Mouse (Mus musculus) erythroid progenitor cell, adult 5-6 weeks (primary cell): ENCODE measurements around the gene Ralgds. TPM values are rescaled to one million over a fixed set of nuclear protein-coding genes. Genes with fewer than 3 reads are reported as not detected.

Experiments used
- ATAC-seq: replicated peaks from 2 replicates; pipeline ENCODE4 v1.8.0; 2016; ENCODE audit warnings: moderate number of reproducible peaks, mild to moderate bottlenecking, moderate TSS enrichment, inconsistent platforms; ENCODE audit not compliant: poor library complexity, low FRiP score, severe bottlenecking
- total RNA-seq, 2 experiments: library from RNA; stranded (forward) in 1 of 2; stranded (reverse) in 1 of 2; fragments of 150-400 nt in 1 of 2; fragments of 186-747, 209-891 nt in 1 of 2; gene quantifications; 2 replicates each; pipeline versions ENCODE4 v1.2.3 to v1.2.4; 2015 to 2017; ENCODE audit warnings: low replicate concordance in 2 of 2

Gene Ralgds
- total RNA-seq, 2 experiments from 2014 or later, result 0.84 to 0.98 TPM

DNA sequence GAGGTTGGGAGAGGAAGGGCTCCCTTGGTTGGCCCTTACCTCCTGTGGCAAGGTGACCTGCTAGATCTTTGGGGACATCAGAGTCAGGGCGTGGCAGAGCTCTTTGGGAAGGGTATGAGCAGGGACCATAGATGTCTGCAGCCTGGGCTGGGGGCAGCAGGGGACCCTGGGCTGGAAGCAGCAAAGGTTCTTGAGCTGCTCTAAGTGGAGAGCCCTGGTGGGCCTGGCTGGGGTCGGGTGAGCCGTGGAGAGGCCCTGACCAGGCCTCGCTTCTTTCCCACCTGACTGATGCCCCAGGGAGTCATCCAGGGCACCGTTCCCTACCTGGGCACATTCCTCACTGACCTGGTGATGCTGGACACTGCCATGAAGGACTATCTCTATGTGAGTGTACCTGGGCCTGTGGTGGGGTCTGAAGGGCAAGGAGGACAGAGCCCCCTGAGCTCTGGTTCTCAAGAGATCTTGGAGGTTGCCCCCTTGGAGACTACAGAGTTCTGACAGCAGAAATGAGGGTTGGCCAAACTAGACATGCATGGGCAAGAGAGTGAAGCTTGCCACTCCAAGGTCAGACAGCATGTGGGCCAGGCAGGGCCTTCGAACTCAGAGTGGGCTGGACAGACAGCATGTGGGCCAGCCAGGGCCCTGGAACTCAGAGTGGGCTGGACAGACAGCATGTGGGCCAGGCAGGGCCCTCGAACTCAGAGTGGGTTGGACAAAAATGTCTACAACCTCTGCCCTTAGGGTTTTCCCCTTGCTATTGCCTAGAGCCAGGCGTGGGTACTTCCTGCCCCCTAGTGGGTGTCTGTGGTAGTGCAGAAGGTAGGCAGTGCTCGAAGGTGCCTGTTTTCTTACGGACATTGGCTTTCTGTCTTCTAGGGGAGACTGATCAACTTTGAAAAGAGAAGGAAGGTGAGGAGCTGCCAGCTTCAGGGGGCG lies 34.6 kb downstream of the Ralgds start:
- ATAC-seq, result peak; percentile 51; the same call in 1 of the 2 replicates

DNA sequence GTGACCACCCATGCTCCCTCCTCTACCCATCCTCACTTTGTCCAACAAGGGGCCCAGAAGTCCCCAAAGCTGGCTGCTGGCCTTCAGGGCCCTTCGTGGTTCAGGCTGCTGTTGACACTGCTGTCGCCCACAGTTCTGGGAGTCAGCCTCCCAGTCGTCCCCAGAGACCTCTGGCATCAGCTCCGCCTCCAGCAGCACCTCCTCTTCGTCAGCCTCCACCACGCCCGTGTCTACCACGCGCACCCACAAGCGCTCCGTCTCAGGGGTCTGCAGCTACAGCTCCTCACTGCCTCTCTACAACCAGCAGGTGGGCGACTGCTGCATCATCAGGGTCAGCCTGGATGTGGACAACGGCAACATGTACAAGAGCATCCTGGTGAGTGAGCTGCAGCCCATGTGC lies 36.2 kb downstream of the Ralgds start:
- no peak for ATAC-seq

DNA sequence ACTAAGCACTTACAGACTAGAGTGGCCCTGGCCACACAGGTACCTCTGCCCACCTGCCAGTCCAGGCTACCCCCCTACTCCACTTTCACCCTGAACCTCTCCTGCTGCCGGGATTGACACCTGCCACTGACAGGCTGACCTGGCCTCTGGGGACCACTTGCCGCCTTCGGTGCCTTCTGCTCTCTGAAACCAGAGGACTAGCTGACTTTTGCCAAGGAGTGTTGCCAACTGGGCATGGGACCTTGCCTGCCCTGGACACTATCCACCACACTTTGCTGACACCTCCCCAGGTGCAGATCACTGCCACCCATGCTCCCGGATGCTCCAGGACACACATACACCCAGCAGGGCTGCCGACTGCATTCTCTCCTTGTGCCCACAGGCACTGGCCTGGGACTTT lies 39.4 kb downstream of the Ralgds start:
- no peak for ATAC-seq

DNA sequence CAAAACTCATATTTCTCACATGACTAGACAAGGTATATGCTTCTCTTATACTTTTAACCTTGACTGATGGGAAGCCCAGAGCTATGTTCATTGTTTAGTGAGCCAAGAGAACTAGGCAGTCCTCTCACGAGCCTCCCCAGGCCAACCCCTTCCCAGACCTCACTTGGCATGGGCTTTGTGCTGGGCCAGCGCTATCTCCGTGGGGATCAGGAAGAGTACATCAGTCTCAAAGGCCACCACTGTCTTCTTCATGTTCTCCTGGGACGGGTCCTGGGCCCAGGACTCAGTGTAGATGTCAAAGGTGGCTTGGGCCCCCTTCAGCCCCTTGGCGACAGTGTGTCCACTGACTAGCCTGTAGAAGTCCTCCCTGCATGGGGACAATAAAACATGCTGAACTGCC lies 44.5 kb downstream of the Ralgds start:
- ATAC-seq, result no peak

DNA sequence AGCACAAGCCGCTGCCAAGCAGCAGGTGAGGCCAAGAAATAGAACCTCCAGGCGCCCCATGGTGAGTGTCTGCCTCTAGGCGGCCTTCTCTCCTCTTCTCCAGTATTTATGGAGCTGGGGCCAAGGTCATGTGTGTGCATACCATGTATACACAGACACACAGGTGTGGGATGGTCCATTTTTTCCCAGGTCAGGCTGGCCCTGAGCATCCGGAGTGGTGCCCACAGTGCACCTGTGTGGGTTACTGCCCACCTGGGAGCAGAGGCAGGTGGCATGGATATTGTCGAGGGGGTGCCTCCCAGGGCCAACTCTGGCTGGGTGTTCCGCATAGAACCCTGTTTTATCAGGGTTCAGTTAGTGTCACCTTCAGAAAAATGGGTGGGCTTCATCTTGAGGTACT lies 50.4 kb downstream of the Ralgds start, which contains the start of gene Cel:
TSS of gene Cel (minus strand) at position 101 of the 400 bp plus-strand sequence.
- ATAC-seq, result no peak

DNA sequence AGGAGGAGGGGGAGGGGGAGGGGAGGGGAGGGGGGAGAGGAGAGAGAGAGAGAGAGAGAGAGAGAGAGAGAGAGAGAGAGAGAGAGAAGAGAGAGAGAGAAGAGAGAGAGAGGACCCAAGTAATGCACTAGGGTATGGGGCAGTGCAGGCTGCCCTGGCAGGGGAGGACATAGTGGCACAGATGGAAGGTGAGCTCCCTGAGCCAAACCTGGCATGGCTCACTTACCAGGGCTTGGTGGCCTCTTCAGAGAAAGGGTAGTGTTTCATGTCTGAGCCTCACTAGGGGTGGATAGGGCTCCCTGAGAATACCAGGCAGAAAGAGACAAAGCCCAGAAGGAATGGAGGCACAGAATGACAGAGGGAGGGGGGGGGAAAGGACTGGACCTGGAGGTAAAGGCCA lies 50.9 kb downstream of the Ralgds start:
- ATAC-seq, result no peak

DNA sequence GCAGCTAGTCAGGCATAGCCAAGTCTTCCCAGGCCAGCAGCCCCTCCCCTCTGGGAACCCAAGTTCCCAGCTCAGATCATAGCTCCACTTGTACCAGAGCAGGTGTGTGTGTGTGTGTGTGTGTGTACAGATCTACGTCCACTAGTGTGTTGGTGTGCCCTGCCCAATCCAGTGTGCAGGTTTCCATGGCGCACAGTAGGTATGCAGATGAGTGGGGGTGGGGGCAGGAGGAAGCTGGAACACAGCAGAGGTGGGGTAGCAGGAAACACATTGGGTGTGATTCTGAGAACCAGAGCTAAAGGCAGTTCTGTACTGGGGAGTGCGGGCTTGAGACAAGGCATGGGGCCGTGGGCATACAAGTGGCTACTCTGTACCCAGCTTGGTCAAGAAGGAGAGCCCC lies 51.5 kb downstream of the Ralgds start:
- ATAC-seq, result no peak

DNA sequence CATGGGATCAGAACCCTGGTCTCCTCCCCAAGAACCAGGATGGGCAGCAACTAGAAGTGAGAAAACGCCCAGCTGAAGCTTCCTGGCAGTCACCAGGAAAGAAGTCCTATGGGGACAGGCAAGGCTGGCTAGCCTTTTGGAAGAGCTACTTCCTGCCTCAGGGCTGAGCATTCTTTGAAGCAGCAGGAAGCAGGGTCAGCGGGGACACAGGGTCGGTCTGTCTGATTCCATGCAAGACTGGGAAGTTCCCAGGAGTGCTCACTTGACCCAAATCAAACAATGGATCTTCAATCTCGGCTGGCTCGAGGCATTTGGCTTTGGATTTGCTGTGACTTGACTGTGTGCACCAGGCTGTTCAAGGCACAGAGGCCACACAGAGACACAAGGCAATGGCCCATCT lies 53.6 kb downstream of the Ralgds start:
- ATAC-seq, result no peak

DNA sequence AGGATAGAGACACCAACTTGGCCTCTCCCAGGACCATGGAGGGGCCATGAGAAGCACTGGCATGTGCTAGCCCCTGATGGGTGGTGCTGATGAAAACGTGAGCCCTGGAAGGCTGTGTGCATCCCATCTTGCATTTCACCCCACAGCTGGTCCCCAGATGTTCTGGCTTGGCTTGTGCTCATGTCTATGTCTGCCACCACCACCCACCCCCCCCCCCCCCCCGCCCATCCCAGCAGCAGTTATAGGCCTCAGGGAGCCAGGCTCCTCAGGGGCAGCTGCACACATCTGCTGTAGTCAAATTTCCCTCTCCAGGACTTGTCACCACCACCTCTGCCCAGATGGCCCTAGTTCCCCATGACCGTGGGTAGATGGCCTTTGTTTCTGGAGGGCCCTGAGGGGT lies 57.0 kb downstream of the Ralgds start:
- no peak for ATAC-seq

DNA sequence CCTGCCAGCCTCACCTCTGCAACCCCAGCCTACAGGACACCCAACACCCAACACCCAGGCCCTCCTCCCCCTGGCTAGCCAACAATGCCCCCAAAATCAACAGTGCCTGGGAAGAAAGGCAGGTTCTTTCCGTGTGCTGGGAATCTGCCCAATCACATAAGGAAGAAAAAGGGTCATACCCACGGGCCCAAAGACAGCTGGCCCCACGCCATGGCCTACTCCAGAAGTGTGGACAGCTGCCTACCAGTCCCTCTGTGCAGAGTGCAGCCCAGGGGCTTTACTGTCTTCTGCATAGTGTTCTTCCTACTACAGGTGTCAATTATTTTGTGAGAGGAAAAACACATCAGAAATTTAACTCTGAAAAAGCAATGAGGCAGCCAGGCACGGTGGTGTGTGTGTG lies 62.4 kb downstream of the Ralgds start:
- ATAC-seq, result no peak

DNA sequence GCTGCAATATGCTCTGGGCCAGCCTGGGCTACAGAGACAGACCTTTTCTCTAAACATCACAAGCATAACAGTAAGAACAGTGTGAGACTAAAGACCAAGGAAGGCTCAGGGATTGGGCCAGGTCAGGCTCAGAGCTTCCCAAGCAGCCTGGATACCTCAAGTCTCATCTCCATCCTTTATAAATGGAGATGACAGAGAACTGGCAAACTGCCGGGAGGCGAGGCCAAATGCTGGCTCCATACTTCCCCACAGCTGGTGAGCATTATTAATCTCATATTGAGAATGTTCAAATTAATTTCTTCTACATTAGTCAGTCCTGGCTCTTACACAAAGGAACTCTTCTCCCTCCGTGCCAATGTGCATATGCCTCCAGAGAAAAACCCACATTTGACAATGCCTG lies 63.9 kb downstream of the Ralgds start:
- no peak for ATAC-seq

DNA sequence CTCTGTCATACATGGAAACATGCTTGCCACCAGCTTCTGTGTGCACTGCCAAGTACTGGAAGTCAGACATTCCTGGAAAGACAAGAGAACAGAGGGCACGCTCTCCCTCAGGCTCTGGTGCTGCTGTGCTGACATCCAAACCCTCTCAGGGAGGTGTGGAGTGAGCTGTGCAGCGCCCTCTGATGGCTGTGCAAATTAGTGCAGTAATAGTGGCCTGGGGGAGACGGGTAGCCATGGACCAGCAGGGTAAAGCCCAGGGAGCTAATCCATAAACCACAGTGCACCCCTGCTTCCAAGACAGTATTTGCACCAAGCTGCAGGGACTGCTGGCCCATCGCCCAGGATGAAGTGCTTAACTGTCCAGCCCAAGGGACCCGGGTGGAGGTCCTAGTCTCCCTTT lies 65.1 kb downstream of the Ralgds start:
- ATAC-seq, result no peak

DNA sequence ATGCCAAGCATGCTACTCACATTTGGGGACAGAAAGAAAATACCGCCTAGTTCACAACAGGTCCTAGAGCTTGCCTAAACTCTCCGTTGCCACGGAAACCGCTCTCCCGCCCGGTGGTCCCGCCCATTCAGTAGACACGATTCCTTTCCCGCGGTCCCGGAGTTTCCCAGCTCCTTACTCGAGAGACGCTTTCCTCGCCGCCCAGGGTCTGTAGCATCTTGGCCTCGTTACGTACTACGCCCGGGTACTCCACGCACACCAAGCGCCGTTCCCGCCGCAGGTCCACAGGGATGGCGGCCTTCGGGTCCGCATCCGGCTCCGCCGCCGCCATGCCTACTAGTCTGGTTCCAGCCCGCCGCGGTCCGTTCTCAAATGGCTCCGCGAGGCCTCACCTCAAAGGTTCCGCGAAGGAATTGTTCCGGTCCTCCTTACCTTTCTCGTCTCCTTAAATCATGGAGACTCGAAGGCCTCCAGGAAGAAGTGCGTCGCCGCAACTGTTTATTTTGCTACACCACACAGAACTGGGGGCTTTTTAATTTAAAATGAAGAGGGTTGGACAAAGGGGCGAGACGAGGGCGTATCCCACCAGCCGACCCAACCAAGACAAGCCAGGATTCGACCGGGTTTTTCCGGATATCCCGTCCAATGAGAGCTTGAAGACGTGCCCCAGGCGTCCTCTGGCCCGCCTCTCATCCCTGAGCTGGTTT lies 69.9 kb downstream of the Ralgds start:
- ATAC-seq, result peak; percentile 86

DNA sequence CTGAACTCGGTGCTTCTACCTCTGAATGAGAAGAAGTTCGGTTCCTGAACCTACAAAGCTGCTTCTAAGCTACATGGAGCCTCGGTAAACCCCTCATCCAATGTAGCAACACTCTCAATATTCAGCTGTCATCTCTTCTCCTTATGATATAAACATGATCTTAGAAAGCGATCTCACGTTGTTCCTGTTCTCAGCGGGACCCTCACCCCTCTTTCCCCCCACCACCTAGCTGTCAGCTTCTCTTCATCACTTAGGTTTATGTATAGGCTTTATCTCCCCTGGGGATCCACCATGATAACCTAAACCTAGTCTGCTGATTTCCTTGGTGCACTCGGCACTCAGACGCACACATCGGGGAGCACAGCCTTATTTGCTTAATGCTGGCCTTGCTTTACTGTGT lies 70.7 kb downstream of the Ralgds start, which contains the start of gene Gtf3c5:
TSS of gene Gtf3c5 (minus strand) at position 101 of the 400 bp plus-strand sequence.
- ATAC-seq, result no peak

DNA sequence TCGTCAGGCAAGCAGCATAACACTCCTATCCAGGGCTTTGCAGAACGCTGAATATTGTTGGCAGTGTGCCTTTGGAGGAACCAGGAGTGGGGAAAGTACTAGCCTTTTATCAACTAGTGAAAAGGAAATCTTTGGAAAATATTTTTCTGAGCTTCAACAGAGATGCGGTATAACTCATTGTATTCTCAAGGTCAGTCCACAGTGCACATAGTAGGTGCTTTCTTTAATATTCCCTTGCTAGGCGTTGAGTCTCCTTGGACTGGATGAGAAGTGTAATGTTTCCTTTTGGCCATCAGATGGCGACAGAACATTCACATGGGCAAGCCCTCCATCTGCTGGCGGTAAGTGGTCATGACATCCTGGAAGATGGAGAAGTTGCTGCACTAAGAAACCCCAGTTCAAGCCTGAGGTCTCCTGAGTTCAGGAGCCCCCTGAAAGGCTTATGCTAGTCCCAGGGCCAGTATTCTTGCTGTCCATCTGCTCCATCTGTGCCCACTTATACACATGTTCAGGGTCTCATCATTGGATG lies 72.2 kb downstream of the Ralgds start:
- ATAC-seq, result peak; percentile 73

DNA sequence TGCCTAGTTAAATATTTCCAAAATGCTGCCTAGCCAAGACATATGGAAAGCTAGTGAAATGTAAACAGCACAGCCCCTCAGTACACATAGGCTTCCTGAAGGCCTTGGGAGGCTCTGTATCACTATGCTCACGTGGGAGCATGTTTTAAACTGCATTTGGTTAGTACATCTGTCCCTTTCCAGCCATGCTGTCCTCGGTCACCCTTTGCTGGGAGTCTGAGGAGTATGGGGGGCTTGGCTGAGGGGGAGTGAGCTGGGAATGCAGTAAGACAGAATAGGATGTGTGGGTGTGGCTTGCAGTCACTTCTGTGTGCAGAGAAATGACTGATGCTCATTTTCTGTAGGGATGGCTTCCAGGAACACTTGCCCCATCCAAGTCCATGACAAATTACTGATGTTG lies 72.8 kb downstream of the Ralgds start:
- no peak for ATAC-seq

DNA sequence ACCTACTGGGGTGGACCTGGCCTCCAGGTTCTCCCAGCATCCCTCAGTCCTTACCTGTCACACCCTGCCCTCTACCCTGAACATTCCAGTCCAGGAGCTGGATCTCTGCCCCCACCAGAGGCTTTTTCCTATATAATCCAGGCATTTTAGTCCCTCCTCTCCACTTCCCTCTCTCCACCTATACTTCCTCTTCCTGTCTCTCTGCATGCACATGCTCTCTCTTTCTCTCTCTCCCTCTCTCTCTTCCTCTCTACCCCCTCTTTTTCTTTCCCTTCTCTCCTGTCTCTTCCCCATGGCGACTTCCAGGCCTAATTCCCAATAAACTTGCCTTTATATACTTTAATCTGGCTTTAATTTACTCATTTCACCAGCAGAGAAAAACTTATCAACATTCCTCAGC lies 75.6 kb downstream of the Ralgds start:
- no peak for ATAC-seq

DNA sequence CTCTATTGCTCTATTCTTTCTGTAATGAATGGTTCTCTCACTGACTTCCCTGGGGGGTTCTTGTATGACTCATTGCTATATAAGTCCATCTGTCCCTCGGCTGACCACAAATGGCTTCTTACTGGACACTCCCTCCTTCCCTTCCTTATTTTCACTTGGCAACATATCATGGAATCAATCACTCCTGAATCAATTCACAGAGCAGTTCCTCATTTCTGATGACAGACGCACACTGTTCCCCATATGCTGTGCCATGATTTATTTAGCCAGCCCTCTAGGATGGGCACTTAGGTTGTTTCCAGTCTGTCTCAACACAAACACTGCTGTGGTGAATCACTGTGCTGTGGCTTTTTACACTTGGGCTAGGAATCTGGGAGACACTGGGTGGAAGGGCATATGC lies 78.6 kb downstream of the Ralgds start:
- no peak for ATAC-seq

DNA sequence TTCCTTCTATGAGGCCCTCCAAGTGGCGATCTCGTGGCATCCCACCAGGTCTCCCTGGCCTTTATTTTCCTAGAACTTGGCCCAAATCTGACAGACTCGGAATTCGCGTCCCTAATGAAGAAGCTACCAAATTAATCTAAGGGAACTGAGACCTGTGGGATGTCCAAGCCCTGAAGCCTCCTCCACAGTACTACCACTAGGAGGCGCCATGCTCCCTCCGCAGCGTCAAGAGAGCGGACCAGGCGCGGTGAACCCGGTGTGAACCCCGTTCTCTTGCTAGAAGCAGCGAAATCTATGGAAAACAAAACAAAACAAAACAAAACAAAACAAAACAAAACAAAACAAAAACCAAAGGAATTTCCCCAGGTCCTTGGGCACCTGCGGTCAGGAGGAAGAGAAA lies 79.9 kb downstream of the Ralgds start:
- peak; percentile 80 for ATAC-seq

DNA sequence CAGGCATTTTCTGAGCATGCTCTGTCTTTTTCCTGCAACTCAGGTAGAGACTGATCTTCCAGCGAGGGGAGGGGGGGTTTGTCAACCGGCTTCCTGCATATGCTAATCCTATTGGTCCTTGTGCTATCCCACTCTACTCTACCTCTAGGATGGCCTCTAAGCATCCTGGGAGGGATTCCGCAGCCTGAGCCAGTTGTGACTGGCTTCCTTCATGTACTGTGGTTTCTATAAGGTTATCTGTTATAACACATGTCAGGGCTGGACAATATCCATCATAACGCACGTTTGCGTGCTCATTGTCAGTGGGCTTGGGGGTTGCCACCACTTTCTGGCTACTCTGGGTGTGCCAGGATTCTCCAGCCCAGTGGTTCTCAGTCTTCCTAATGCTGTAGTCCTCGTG lies 83.1 kb downstream of the Ralgds start:
- ATAC-seq, result peak; percentile 64

DNA sequence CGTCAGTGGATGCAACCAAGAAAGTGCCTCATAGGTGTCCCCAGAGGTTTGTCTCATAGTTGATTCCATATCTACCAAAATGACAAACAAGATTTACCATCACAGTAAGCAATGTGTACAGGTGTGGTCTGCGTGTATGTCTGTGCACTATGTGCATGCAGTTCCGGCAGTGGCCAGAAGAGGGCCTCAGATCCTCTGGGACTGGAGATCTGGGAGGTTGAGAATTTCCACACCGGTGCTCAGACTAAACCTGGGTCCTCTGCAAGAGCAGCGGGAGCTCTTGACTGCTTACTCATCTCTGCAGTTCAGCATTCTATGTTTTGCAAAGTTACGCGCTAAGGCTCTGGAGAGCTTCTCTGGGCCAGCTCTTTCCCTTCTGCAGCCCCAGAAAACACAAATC lies 84.1 kb downstream of the Ralgds start:
- no peak for ATAC-seq
